Mouse (Mus musculus): Measurements from ENCODE around the gene Bmp10.
A peak's percentile ranks its signal among the peaks of the same experiment; 100 is the strongest.

Bmp10 gene

GRCm38 (mm10) chr6:87428487-87429044, at the start of gene Bmp10:
Gene Bmp10, plus strand, starts transcription at chr6:87428994.
- DNase-seq: no peak

GRCm38 (mm10) chr6:87383926-87384691, 44.7 kb upstream of the Bmp10 start:
- DNase-seq: no peak

GRCm38 (mm10) chr6:87384761-87385160, 44.0 kb upstream of the Bmp10 start:
- DNase-seq: no peak

GRCm38 (mm10) chr6:87386203-87386602, 42.6 kb upstream of the Bmp10 start:
- DNase-seq: peak; percentile 6

GRCm38 (mm10) chr6:87386681-87387080, 42.1 kb upstream of the Bmp10 start:
- DNase-seq: no peak

GRCm38 (mm10) chr6:87388877-87389276, 39.9 kb upstream of the Bmp10 start, which contains the start of gene Gkn3:
Gene Gkn3, minus strand, starts transcription at chr6:87388935.
- DNase-seq: no peak

GRCm38 (mm10) chr6:87389455-87389989, 39.3 kb upstream of the Bmp10 start:
- DNase-seq: no peak

- no peak for DNase-seq
Measured at GRCm38 (mm10) chr6:87393466-87394205, 35.2 kb upstream of the Bmp10 start.

GRCm38 (mm10) chr6:87394783-87395182, 34.0 kb upstream of the Bmp10 start:
- no peak for DNase-seq

- peak; percentile 13 for DNase-seq
Measured at GRCm38 (mm10) chr6:87399137-87399536, 29.7 kb upstream of the Bmp10 start.

- DNase-seq: no peak
Measured at GRCm38 (mm10) chr6:87399886-87400566, 28.8 kb upstream of the Bmp10 start.

GRCm38 (mm10) chr6:87401456-87401855, 27.3 kb upstream of the Bmp10 start:
- DNase-seq: no peak

- no peak for DNase-seq
Measured at GRCm38 (mm10) chr6:87412011-87412410, 16.8 kb upstream of the Bmp10 start.

GRCm38 (mm10) chr6:87422304-87422703, 6.5 kb upstream of the Bmp10 start:
- no peak for DNase-seq

- DNase-seq: no peak
Measured at GRCm38 (mm10) chr6:87424037-87424816, 4.6 kb upstream of the Bmp10 start.

- no peak for DNase-seq
Measured at GRCm38 (mm10) chr6:87426954-87427353, 1.8 kb upstream of the Bmp10 start.

GRCm38 (mm10) chr6:87427616-87428015, 1.2 kb upstream of the Bmp10 start:
- DNase-seq: no peak

GRCm38 (mm10) chr6:87435791-87436190, 7.0 kb downstream of the Bmp10 start:
- no peak for DNase-seq

GRCm38 (mm10) chr6:87436745-87437144, 8.0 kb downstream of the Bmp10 start:
- no peak for DNase-seq

- no peak for DNase-seq
Measured at GRCm38 (mm10) chr6:87443253-87443652, 14.5 kb downstream of the Bmp10 start.

GRCm38 (mm10) chr6:87445222-87445621, 16.4 kb downstream of the Bmp10 start:
- DNase-seq: no peak

- no peak for DNase-seq
Measured at GRCm38 (mm10) chr6:87447217-87447616, 18.4 kb downstream of the Bmp10 start.

All from cerebellum, adult 11-12 months (tissue).